ENCODE assay signal across 19 mouse cellular contexts in the genomic region with DNA sequence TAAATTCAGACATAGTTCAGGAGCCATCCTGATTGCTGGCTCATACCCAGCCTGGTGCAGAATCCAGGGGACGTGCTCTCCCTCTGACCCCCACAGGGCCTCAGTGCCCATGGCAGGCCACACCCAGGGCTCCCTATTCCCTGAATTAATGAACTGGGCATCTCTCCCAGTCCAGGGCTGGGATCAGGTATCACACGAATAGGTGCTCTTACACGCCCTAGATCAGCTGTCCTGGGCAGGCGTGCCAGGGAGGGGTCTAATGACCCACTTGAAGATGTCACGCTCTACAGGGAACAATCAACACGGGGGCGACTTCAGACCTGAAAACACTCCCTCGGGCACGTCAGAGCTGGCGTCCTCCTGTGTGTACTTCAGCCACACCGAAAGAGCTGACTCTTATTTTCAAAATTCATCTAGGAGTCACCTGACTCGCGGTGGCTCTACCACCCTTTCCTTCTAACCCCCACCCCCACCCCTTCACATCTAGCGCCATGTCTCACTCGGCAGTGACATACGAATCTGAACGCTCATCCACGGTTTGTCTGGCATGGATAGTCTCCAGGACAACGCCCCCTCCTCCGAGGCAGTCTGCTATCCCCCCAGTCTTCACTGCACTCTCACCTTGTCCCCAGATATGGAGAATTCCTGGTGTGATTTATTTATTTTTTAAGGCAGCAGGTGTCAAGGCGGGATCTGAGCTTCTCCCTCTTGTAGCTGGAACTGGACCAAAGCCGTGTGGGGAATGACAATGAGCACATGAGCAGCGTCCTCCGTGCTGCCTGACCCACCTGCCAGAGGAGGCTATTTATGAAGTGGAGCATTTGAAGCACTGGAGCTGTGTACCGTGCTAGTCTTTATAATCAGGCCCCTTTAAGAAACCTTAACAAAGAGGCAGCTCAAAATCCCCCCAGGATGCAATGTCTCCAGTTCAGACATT.
DNase-seq lines count a peak whose midpoint lies in the region; ATAC-seq lines count a peak whose summit lies in the region.
"Had no signal": no experiment of that assay in that cellular context is flagged by ENCODE, and none has a peak within 500 bp of the region (broad histone marks: within the 10 kb centered on the region; RNA-seq: fewer than 3 reads in every experiment).

No protein-coding gene starts in this region.

- H3K9me3 ChIP-seq in heart, embryonic 15.5 days (replicated peaks) = no peaks in the 10 kb centered on the region
- H3K9me3 ChIP-seq in heart, embryonic 11.5 days (replicated peaks; ENCODE audit: control insufficient read depth, low read length) = no peaks in the 10 kb centered on the region
- H3K9me3 ChIP-seq: embryonic facial prominence, embryonic 12.5 days; forebrain, embryonic 15.5 days; heart, embryonic 12.5 days; hindbrain, embryonic 15.5 days; limb, embryonic 13.5 days; midbrain, embryonic 12.5 days had no signal

- ATAC-seq in heart, embryonic 15.5 days (replicated peaks; ENCODE audit: insufficient number of reproducible peaks, insufficient read depth, low FRiP score, low read depth) = peak; percentile 22; the same call in 1 of the 2 replicates
- no peak for ATAC-seq in heart, embryonic 11.5 days (replicated peaks; ENCODE audit: insufficient number of reproducible peaks, low FRiP score, low TSS enrichment)
- ATAC-seq: activated CD4-positive, CD25-positive, alpha-beta regulatory T cell, adult 4 months; forebrain, embryonic 15.5 days; liver, postnatal 0 days had no signal

- peak; percentile 14 for DNase-seq in cerebellum, adult 9-11 months
- no peak for DNase-seq in cerebellum, adult 18-20 months
- peak; percentile 29 to 48 for DNase-seq in gastrocnemius, postnatal 36 days
- peak; percentile 9 to 40 for DNase-seq in kidney, postnatal 25 days
- DNase-seq in thymus, adult 18-20 months = no peak
- DNase-seq in adrenal gland, postnatal 4 days (ENCODE audit: low spot score in 2 of 2) = no peak
- DNase-seq: liver, postnatal 0 days; lung, postnatal 36 days; right cerebral cortex, postnatal 25 days had no signal

- H3K4me1 ChIP-seq in heart, embryonic 15.5 days (replicated peaks) = peaks cover 17% of the 10 kb centered on the region
- peaks cover under 1% of the 10 kb centered on the region; the same call in 1 of the 2 replicates for H3K4me1 ChIP-seq in heart, embryonic 11.5 days (ENCODE audit: control insufficient read depth, insufficient read depth, low read length)
- H3K4me1 ChIP-seq: embryonic facial prominence, embryonic 12.5 days; hindbrain, embryonic 15.5 days had no signal

- H3K9ac ChIP-seq in heart, embryonic 15.5 days = no peak overlapping the region
- no peak overlapping the region for H3K9ac ChIP-seq in heart, embryonic 11.5 days (ENCODE audit: low read depth, low read length)
- H3K9ac ChIP-seq: embryonic facial prominence, embryonic 12.5 days; forebrain, embryonic 15.5 days; heart, embryonic 12.5 days; hindbrain, embryonic 15.5 days; limb, embryonic 13.5 days; liver, postnatal 0 days; midbrain, embryonic 12.5 days had no signal

- no peaks in the 10 kb centered on the region for H3K36me3 ChIP-seq in heart, embryonic 15.5 days
- H3K36me3 ChIP-seq in heart, embryonic 11.5 days (ENCODE audit: control insufficient read depth, insufficient read depth, low read length) = no peaks in the 10 kb centered on the region
- H3K36me3 ChIP-seq: embryonic facial prominence, embryonic 12.5 days; forebrain, embryonic 15.5 days; heart, embryonic 12.5 days; hindbrain, embryonic 15.5 days; limb, embryonic 13.5 days; midbrain, embryonic 12.5 days had no signal

- intact Hi-C loops in gastrocnemius, postnatal 36 days (cut with DNase I) = no loop called here

- peak overlapping the region; percentile 25 for H3K4me2 ChIP-seq in heart, embryonic 15.5 days
- H3K4me2 ChIP-seq in heart, embryonic 11.5 days = no peak overlapping the region
- H3K4me2 ChIP-seq: embryonic facial prominence, embryonic 12.5 days; forebrain, embryonic 15.5 days; heart, embryonic 12.5 days; hindbrain, embryonic 15.5 days; limb, embryonic 13.5 days; midbrain, embryonic 12.5 days had no signal

- H3K27me3 ChIP-seq in heart, embryonic 15.5 days = 0 out of 2 replicates have a peak, but pooled peaks cover under 1% of the 10 kb centered on the region
- H3K27me3 ChIP-seq in heart, embryonic 11.5 days (ENCODE audit: control insufficient read depth, insufficient read depth, low read length) = no peaks in the 10 kb centered on the region
- H3K27me3 ChIP-seq: CH12.LX; forebrain, embryonic 15.5 days; hindbrain, embryonic 15.5 days had no signal

- 66% methylated on average over 25 of the region's 25 CpGs for WGBS in heart, embryonic 15.5 days
- 79% methylated on average over 25 of the region's 25 CpGs for WGBS in heart, embryonic 11.5 days (ENCODE audit: insufficient replicate concordance)

- peak overlapping the region; percentile 3; the same call in 1 of the 2 replicates for H3K4me3 ChIP-seq in heart, embryonic 15.5 days
- H3K4me3 ChIP-seq in heart, embryonic 11.5 days (ENCODE audit: low read depth, low read length) = no peak overlapping the region
- H3K4me3 ChIP-seq: embryonic facial prominence, embryonic 12.5 days; forebrain, embryonic 15.5 days; heart, embryonic 12.5 days; hindbrain, embryonic 15.5 days; limb, embryonic 13.5 days; midbrain, embryonic 12.5 days had no signal

- no peak overlapping the region for H3K27ac ChIP-seq in heart, embryonic 15.5 days
- no peak overlapping the region for H3K27ac ChIP-seq in heart, embryonic 11.5 days (ENCODE audit: low read depth, low read length)
- H3K27ac ChIP-seq: embryonic facial prominence, embryonic 12.5 days; forebrain, embryonic 15.5 days; hindbrain, embryonic 15.5 days; limb, embryonic 13.5 days; midbrain, embryonic 12.5 days had no signal

Comparison
In these comparisons a context has a peak if more than half of its experiments do, and no peak if none do; other contexts are left out.
1. DNase-seq: peak in cerebellum, adult 9-11 months (single experiment), gastrocnemius, postnatal 36 days (2 of 2) and kidney, postnatal 25 days (2 of 2); none in cerebellum, adult 18-20 months (0 of 2), thymus, adult 18-20 months (0 of 2) and adrenal gland, postnatal 4 days (0 of 2).